Mouse (Mus musculus): ENCODE data around the gene Asf1b.
A peak's percentile ranks its signal among the peaks of the same experiment; 100 is the strongest.

Asf1b gene

GRCm38 (mm10) chr8:83955106-83955957 is at the start of gene Asf1b, which contains the start of gene Gm10644:
Gene Asf1b, plus strand, starts transcription at chr8:83955507.
Gene Gm10644, minus strand, starts transcription at chr8:83955205.
- DNase-seq: peak; percentile 100

- DNase-seq: no peak
Observed at GRCm38 (mm10) chr8:83908583-83908982, 46.7 kb upstream of the Asf1b start.

GRCm38 (mm10) chr8:83909311-83909710 is 46.0 kb upstream of the Asf1b start:
- no peak for DNase-seq

GRCm38 (mm10) chr8:83911809-83912731 is 43.2 kb upstream of the Asf1b start:
- no peak for DNase-seq

- DNase-seq: no peak
Observed at GRCm38 (mm10) chr8:83914232-83914631, 41.1 kb upstream of the Asf1b start.

GRCm38 (mm10) chr8:83914860-83915259 is 40.4 kb upstream of the Asf1b start:
- peak; percentile 21 to 52 for DNase-seq

- no peak for DNase-seq
Observed at GRCm38 (mm10) chr8:83916015-83916414, 39.3 kb upstream of the Asf1b start.

GRCm38 (mm10) chr8:83917566-83917965 is 37.7 kb upstream of the Asf1b start:
- no peak for DNase-seq

- peak; percentile 62 to 90 for DNase-seq
Observed at GRCm38 (mm10) chr8:83921558-83921957, 33.7 kb upstream of the Asf1b start.

GRCm38 (mm10) chr8:83922727-83923126 is 32.6 kb upstream of the Asf1b start:
- DNase-seq: peak; percentile 34 to 39

GRCm38 (mm10) chr8:83924585-83924984 is 30.7 kb upstream of the Asf1b start:
- DNase-seq: peak; percentile 59 to 61

GRCm38 (mm10) chr8:83926266-83926665 is 29.0 kb upstream of the Asf1b start:
- DNase-seq: peak; percentile 27 to 45

- no peak for DNase-seq
Observed at GRCm38 (mm10) chr8:83934222-83934621, 21.1 kb upstream of the Asf1b start.

- no peak for DNase-seq
Observed at GRCm38 (mm10) chr8:83934994-83935393, 20.3 kb upstream of the Asf1b start.

GRCm38 (mm10) chr8:83935435-83935834 is 19.9 kb upstream of the Asf1b start:
- no peak for DNase-seq

- DNase-seq: no peak
Observed at GRCm38 (mm10) chr8:83937645-83938044, 17.7 kb upstream of the Asf1b start.

GRCm38 (mm10) chr8:83938330-83938729 is 17.0 kb upstream of the Asf1b start:
- DNase-seq: no peak

GRCm38 (mm10) chr8:83941066-83941677 is 14.1 kb upstream of the Asf1b start:
- DNase-seq: no peak

GRCm38 (mm10) chr8:83942446-83942845 is 12.9 kb upstream of the Asf1b start:
- DNase-seq: no peak

GRCm38 (mm10) chr8:83945540-83945939 is 9.8 kb upstream of the Asf1b start:
- DNase-seq: no peak

GRCm38 (mm10) chr8:83954749-83955105 is 580 bp upstream of the Asf1b start:
- DNase-seq: no peak

- no peak for DNase-seq
Observed at GRCm38 (mm10) chr8:83955958-83956218, 581 bp downstream of the Asf1b start.

GRCm38 (mm10) chr8:83956789-83957188 is 1.5 kb downstream of the Asf1b start:
- no peak for DNase-seq

Measured in kidney, postnatal 36 days (tissue).